Mouse (Mus musculus): Measurements from ENCODE around the gene Bmp8a.

DNA sequence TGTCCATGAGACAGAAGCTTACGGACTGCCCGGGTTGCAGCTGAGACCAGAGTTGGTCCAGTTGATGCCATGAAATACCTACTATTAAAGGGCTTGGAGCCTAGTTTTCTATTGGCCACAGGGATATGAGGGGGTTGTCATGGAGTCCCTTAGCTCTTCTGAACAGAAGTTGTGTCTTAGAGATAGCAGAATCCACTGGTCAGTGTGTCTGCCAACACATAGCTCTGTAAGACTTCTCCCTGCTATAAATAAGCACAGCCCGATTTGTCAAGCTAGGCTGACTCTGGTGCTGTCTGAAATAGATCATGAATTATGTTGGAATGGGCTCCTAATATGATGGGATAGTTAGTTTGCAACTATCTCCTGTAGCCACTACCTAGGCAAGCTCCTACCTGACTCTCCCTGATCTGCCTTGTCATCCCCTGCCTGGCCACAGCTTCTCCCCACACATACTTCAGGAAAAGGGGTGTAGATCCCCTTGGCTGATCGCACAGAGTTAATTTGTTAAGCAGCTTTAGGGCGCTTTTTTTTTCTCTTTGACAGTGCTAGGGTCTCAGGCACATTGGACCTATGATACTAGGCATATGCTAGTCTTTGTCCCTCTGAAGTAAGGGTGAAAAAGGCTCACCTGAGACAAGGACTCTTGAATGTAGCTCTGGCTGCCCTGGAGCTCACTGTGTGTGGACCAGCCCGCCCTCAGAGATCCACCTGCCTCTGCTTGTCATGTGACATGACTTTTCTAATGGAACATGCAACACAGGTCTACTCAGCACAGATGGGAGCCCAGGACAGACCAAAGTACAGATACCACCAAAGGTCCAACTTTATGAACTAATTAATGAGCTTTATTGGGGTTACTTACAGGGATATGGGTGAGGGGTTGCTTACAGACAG lies 58.1 kb downstream of the Bmp8a start:
- TF ChIP-seq POLR2A (IDR thresholded peaks at IDR 0.05; ENCODE audit: borderline replicate concordance, control insufficient read depth, low read depth, low read length), result no peak
- no peak for TF ChIP-seq CTCF (IDR thresholded peaks at IDR 0.05; ENCODE audit: control insufficient read depth, insufficient read depth, low read length)
